Mouse (Mus musculus): ENCODE data around the gene Rab36. TPM values are rescaled to one million over a fixed set of nuclear protein-coding genes. Genes with fewer than 3 reads are reported as not detected.

Gene Rab36
- polyA plus RNA-seq, 1 experiment: 26.3 TPM

DNA sequence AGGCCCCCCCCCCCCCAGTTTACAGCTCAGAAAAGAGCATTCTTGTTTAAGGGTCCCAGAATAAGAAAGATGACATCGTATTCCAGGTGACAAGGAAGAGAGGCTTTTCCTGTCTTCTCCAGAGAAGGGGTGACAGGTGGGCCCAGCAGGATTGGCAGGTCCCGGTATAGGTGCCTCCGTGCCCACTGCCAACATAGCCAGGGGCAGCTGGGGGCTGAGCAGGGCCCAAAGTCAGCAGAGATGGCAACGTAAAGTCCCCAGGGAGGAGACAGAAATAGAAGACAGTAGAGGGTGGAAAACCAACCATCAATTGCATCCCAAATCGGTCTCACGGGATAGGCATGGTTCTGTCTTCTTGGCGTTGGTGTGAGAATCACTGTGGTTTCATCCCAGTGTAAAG, 11.9 kb downstream of the Rab36 start:
- no peak for DNase-seq (ENCODE audit: low read depth)
- TF ChIP-seq CTCF (IDR thresholded peaks at IDR 0.05; ENCODE audit: borderline replicate concordance, extremely low read depth, insufficient read depth, insufficient read length): no peak
- TF ChIP-seq POLR2A (IDR thresholded peaks at IDR 0.05; ENCODE audit: borderline replicate concordance, extremely low read depth, insufficient read depth, insufficient read length, poor library complexity, severe bottlenecking): no peak

DNA sequence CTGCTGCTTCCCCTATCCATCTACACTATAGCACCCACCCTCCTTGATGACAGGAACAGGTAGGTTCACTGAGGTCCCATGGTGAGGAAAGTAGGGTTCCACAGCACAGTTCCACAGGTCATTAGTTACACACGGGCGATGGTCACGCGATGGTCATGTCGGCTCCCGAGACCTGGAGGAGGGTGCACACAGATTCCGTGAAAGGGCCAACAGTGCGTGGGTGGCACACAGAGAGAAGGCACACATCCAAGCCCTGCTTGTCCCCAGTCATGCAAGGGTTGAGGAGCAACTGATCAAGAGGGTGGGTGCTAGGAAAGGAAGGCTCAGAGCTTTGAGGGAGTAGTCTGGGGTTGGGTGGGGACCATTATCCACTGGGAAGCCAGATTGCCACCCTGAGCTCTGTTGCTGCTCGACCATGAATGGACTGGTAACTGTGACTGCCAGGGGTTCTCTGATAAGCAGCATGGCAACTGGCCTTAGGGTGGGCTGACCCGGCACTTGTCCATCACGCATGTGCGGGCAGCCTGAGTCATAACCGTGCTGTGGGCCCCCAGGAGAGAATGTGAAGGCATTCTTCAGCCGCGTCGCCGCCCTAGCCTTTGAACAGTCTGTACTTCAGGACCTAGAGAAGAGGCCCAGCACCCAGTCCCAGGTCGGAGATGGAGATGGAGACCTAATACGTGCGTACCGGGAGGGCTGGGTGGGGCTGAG, 14.7 kb downstream of the Rab36 start:
- DNase-seq (ENCODE audit: low read depth): no peak
- TF ChIP-seq CTCF (IDR thresholded peaks at IDR 0.05; ENCODE audit: borderline replicate concordance, extremely low read depth, insufficient read depth, insufficient read length) (no peak), POLR2A (IDR thresholded peaks at IDR 0.05; ENCODE audit: borderline replicate concordance, extremely low read depth, insufficient read depth, insufficient read length, poor library complexity, severe bottlenecking) (no peak)

DNA sequence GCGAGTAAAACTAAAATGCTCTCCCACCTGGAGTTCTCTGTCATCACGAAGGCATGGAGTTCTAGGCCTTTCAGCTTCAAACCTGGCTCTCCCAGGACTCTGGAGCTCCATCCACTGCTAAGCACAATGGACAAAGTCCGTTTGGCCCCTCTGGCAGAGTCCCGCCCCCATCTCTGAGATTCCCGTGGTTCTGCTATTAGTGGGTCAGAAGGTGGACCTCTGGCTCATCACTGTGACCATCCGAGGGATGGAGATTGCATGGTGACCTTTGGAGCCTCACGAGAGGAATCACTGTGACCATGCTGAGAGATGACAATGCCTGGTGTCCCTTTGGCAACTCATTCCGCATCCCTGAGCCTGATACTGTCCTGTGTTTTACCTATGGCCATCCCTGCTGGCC, 16.0 kb downstream of the Rab36 start:
- no peak for TF ChIP-seq POLR2A (IDR thresholded peaks at IDR 0.05; ENCODE audit: borderline replicate concordance, extremely low read depth, insufficient read depth, insufficient read length, poor library complexity, severe bottlenecking)
- TF ChIP-seq CTCF (IDR thresholded peaks at IDR 0.05; ENCODE audit: borderline replicate concordance, extremely low read depth, insufficient read depth, insufficient read length): no peak
- DNase-seq (ENCODE audit: low read depth): no peak

DNA sequence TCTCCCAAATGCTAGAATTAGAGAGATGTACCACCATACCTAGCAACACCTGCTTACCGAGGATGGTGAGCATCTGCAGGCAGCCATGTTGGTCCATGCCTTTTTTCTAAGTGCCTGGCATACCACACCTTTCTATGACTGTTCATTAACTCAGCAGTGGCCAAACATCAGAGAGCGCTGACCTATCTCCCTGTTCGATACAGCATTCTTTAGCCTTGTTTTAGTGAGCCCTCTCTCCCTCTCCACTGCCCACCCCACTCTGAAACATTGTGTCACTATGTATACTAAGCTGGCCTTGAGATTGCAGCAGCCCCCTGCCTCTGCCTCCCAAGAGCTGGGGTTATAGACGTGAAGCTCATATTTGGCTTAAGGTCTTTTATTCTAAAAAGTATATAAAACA, 16.8 kb downstream of the Rab36 start:
- TF ChIP-seq POLR2A (IDR thresholded peaks at IDR 0.05; ENCODE audit: borderline replicate concordance, extremely low read depth, insufficient read depth, insufficient read length, poor library complexity, severe bottlenecking) (no peak), CTCF (IDR thresholded peaks at IDR 0.05; ENCODE audit: borderline replicate concordance, extremely low read depth, insufficient read depth, insufficient read length) (no peak)
- no peak for DNase-seq (ENCODE audit: low read depth)

DNA sequence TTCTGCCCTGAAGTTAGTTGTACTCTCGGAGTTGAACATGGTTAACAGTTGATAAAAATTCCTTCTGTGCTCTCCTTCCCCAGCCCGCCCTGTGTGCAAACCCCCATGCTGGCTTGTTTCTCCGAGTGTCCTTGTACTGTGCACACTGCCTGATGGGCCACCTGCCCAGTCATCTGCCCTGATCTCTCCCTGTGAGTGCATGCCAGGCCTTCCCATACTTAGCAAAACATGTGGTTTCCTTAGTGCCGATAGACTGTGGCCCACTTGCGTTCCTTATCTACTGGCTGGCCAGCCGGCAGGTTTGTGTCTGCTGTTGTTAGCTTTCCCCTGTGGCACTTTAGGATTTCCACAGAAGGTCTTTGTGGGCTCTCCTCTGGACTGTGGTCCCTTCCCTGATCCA, 17.3 kb downstream of the Rab36 start:
- DNase-seq (ENCODE audit: low read depth): no peak
- TF ChIP-seq POLR2A (IDR thresholded peaks at IDR 0.05; ENCODE audit: borderline replicate concordance, extremely low read depth, insufficient read depth, insufficient read length, poor library complexity, severe bottlenecking) (no peak), CTCF (IDR thresholded peaks at IDR 0.05; ENCODE audit: borderline replicate concordance, extremely low read depth, insufficient read depth, insufficient read length) (no peak)

DNA sequence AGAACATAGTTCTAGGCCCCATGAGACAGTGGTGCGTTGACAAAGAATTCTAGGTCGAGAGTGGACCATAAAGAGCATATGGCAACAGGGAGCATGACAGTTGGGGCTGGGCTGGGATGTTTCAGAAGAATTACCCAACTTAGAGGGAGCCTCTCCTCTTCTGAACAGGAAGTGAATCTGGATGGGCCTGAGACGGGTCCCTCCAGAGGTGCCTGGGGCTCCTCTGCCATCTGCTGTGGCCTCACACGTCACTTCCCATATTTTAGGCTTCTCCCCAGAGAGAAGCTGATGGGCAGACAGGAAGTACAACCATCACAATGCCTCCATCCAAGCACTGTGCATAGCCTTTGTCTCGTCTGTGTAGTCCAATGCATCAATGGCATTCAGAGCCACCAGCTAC, 18.8 kb downstream of the Rab36 start:
- TF ChIP-seq CTCF (IDR thresholded peaks at IDR 0.05; ENCODE audit: borderline replicate concordance, extremely low read depth, insufficient read depth, insufficient read length): no peak
- no peak for TF ChIP-seq POLR2A (IDR thresholded peaks at IDR 0.05; ENCODE audit: borderline replicate concordance, extremely low read depth, insufficient read depth, insufficient read length, poor library complexity, severe bottlenecking)
- no peak for DNase-seq (ENCODE audit: low read depth)

DNA sequence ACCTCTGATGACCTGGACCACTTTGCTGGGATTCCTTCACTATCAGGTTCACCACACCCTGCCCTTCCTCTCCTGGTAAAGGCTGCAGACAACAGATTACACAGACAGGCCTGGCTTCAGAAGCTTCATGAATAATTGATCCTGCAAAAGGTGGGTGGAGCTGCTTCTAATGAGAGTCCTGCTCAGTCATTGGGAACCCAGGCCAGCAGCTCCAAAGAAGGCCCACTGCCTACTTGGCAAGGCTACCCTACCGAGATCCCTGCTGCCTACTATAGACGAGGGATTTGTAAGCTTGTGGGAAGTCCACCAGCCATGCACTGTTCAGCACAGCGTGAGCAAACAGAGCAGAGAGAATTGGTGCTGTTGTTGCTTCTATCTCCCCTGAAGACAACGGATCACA, 19.4 kb downstream of the Rab36 start:
- no peak for TF ChIP-seq CTCF (IDR thresholded peaks at IDR 0.05; ENCODE audit: borderline replicate concordance, extremely low read depth, insufficient read depth, insufficient read length)
- no peak for TF ChIP-seq POLR2A (IDR thresholded peaks at IDR 0.05; ENCODE audit: borderline replicate concordance, extremely low read depth, insufficient read depth, insufficient read length, poor library complexity, severe bottlenecking)
- DNase-seq (ENCODE audit: low read depth): peak; percentile 75

DNA sequence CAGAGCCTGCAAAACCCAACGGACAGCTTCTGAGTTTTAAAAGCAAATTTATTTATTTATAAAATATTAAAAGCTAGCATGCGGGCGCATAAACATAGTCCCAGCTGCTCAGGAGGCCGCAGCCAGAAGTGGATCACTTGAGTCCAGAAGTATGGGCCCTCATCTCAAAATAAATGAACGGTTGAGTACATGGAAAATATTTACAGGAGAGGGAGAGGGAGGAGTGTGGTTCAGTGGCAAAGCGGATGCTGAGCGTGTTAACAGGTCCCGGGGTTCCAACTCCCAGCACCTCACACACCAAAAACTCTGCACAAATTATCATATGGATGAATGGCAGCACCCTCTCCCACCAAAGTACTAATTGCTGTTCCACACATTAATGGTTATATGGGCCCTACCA, 21.5 kb downstream of the Rab36 start:
- no peak for DNase-seq (ENCODE audit: low read depth)
- TF ChIP-seq CTCF (IDR thresholded peaks at IDR 0.05; ENCODE audit: borderline replicate concordance, extremely low read depth, insufficient read depth, insufficient read length): no peak
- TF ChIP-seq POLR2A (IDR thresholded peaks at IDR 0.05; ENCODE audit: borderline replicate concordance, extremely low read depth, insufficient read depth, insufficient read length, poor library complexity, severe bottlenecking): no peak

DNA sequence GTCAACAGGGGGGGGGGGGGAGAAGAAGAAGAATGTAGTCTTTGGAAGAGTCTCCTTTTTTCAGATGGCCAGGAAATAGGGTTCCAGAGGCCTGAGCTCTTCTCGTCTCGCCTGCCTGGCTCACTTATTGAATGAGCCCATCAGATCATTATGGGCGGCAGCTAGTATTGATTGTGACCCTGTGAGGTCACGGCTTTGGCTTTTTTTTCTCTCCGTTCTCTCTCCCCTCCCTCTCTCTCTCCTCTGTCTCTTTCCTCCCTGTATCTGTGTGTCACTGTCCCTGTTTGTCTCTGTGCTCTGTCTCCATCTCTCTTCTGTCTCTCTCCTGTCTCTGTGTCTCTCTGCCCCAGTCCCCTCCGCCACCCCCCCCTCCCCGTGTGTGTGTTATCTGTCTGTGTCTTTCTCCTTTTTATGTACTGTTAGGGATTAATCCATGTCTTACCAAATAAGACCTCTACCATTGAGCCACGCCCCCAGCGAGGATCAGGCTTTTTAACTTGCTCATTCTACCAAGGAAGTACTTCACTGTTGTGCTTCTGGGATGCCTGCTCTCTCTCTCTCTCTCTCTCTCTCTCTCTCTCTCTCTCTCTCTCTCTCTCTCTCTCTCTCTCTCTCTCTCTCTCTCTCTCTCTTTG, 22.0 kb downstream of the Rab36 start:
- TF ChIP-seq POLR2A (IDR thresholded peaks at IDR 0.05; ENCODE audit: borderline replicate concordance, extremely low read depth, insufficient read depth, insufficient read length, poor library complexity, severe bottlenecking) (no peak), CTCF (IDR thresholded peaks at IDR 0.05; ENCODE audit: borderline replicate concordance, extremely low read depth, insufficient read depth, insufficient read length) (no peak)
- peak; percentile 52 for DNase-seq (ENCODE audit: low read depth)

DNA sequence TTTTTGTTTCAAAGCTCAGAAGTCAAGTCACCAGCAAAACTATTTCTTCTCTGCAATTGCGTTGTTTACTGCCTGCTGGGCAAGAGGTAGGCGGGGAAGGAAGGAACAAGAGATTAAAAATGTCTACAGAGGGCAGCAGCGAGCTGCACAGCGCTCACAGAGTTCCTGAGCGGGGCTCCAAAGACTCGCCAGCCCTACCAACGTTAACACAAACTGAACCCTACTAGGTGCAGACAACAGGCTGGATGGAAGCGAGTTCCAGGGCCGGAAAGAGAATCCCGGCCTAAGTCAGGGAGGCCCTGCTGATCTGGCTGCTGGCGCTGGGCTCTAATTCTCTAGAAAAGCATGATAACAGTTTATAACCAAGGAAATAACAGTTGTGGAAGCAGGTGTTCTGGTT, 22.5 kb downstream of the Rab36 start:
- TF ChIP-seq CTCF (IDR thresholded peaks at IDR 0.05; ENCODE audit: borderline replicate concordance, extremely low read depth, insufficient read depth, insufficient read length) (peak; percentile 84), POLR2A (IDR thresholded peaks at IDR 0.05; ENCODE audit: borderline replicate concordance, extremely low read depth, insufficient read depth, insufficient read length, poor library complexity, severe bottlenecking) (no peak)
- peak; percentile 87 for DNase-seq (ENCODE audit: low read depth)

DNA sequence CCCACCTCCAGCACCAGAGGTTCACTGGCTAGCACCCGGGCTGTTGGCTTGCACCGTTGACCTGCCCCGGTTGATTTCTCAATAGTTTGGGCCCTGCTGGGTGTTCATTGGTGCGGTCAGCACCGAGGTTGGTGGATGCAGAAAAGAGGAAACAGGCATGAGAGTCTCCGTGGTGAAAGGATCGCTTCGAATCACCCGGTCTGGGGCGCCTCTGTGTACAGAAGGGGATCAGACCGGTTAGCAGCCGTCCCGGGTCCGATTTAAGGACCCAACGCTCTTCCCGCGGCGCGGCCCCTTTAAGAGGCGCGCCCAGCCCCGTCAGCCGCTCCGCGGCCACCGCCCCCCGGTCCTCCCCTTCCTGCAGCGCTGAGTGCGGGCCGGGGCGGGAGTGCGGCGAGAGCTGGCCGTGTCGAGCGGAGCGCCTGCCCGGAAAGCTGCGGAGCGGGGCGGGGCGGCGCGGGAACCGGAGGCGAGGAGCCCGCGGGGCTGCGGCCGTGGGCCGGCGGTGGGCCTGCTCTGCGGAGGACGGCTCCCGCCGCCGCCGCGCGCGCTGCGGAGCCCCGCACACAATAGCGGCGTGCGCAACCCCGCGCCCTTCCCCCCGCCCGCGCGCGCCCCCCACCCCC, 23.5 kb downstream of the Rab36 start, which contains the start of gene Bcr:
Bcr (plus strand) TSS at position 376 of the 626 bp plus-strand sequence.
- TF ChIP-seq CTCF (IDR thresholded peaks at IDR 0.05; ENCODE audit: borderline replicate concordance, extremely low read depth, insufficient read depth, insufficient read length) (no peak), POLR2A (IDR thresholded peaks at IDR 0.05; ENCODE audit: borderline replicate concordance, extremely low read depth, insufficient read depth, insufficient read length, poor library complexity, severe bottlenecking) (peak; percentile 91)

More for the DNA sequence above, 23.5 kb downstream of the Rab36 start, which contains the start of gene Bcr:
- peak; percentile 92 for DNase-seq (ENCODE audit: low read depth)
